Mouse (Mus musculus): ENCODE results near the gene Gpc2.

GRCm38 (mm10) chr5:138262582-138263240, 17.1 kb downstream of the Gpc2 start:
- TF ChIP-seq TCF12 (IDR thresholded peaks at IDR 0.05; ENCODE audit: low read depth, low read length), result no peak
- TF ChIP-seq CHD2 (IDR thresholded peaks at IDR 0.05; ENCODE audit: low read length), result no peak
- no peak for TF ChIP-seq USF1 (IDR thresholded peaks at IDR 0.05; ENCODE audit: low read depth, low read length)
- TF ChIP-seq GABPA (IDR thresholded peaks at IDR 0.05; ENCODE audit: low read depth, low read length), result no peak
- peak; percentile 27 to 31; a peak in 1 of 4 replicates for TF ChIP-seq POLR2A (IDR thresholded peaks at IDR 0.05; ENCODE audit: control insufficient read depth in 1 of 2, insufficient read depth in 1 of 2, low read depth in 1 of 2, low read length in 2 of 2, poor library complexity in 1 of 2)
- TF ChIP-seq CTCF (IDR thresholded peaks at IDR 0.05 in 2 of 3, conservative IDR thresholded peaks at IDR 0.05 in 1 of 3; ENCODE audit: control insufficient read depth in 1 of 3, insufficient read depth in 1 of 3, low read depth in 2 of 3, low read length in 3 of 3, poor library complexity in 1 of 3, severe bottlenecking in 1 of 3), result 0 out of 6 replicates have a peak, but pooled peaks of 2 of the 3 experiments have one; percentile 1 to 6
- TF ChIP-seq MAX (IDR thresholded peaks at IDR 0.05; ENCODE audit: low read length), result 0 out of 2 replicates have a peak, but pooled peaks have one; percentile 17
- 0 out of 4 replicates have a peak, but pooled peaks of 1 of the 2 experiments have one; percentile 8 for TF ChIP-seq EP300 (IDR thresholded peaks at IDR 0.05; ENCODE audit: low read depth in 1 of 2, low read length in 2 of 2)
- TF ChIP-seq RCOR1 (IDR thresholded peaks at IDR 0.05; ENCODE audit: low read depth, low read length), result no peak
